Mouse (Mus musculus) small intestine, adult 2 months (tissue): ENCODE measurements around the gene Bbs1. TPM values are rescaled to one million over a fixed set of nuclear protein-coding genes. Genes with fewer than 3 reads are reported as not detected.

ENCODE experiments used
- H3K27ac ChIP-seq: fragments of 200-500 bp; 2 replicates; pipeline ENCODE4 v1.5.1; 2012; ENCODE audit warnings: low read depth, low read length, control low read depth, inconsistent platforms; ENCODE audit not compliant: insufficient read depth
- H3K27me3 ChIP-seq: fragments of 200-500 bp; 2 replicates; pipeline ENCODE4 v1.6.1; 2012; ENCODE audit warnings: mild to moderate bottlenecking, moderate library complexity, low read length, inconsistent platforms; ENCODE audit not compliant: control insufficient read depth, insufficient read depth
- H3K36me3 ChIP-seq: fragments of 200-500 bp; 2 replicates; pipeline ENCODE4 v1.6.1; 2012; ENCODE audit warnings: mild to moderate bottlenecking, low read length, control low read depth, inconsistent platforms; ENCODE audit not compliant: control insufficient read depth, insufficient read depth
- H3K4me1 ChIP-seq: fragments of 200-500 bp; 2 replicates; pipeline ENCODE4 v1.6.1; 2012; ENCODE audit warnings: low read length, inconsistent platforms, mixed read lengths; ENCODE audit not compliant: control insufficient read depth, insufficient read depth, insufficient read length
- H3K4me3 ChIP-seq: fragments of 200-500 bp; 2 replicates; pipeline ENCODE4 v1.5.1; 2012; ENCODE audit warnings: low read depth, mild to moderate bottlenecking, control low read depth, inconsistent platforms, low read length, moderate library complexity
- CTCF ChIP-seq: fragments of 200-500 bp; IDR thresholded peaks from 2 replicates; pipeline ENCODE4 v1.5.1; 2012; ENCODE audit warnings: low read depth, mild to moderate bottlenecking, control low read depth, inconsistent platforms, low read length, moderate library complexity, mixed read lengths; ENCODE audit not compliant: insufficient replicate concordance, insufficient read length; ENCODE audit errors: extremely low read depth
- POLR2A ChIP-seq: fragments of 200-500 bp; IDR thresholded peaks from 2 replicates; pipeline ENCODE4 v1.6.1; 2012; ENCODE audit warnings: low read depth, mild to moderate bottlenecking, control low read depth, inconsistent platforms, low read length, moderate library complexity
- WGBS: fragments of 180-500 bp; shearing (Covaris S2); methylation state at CpG from one replicate; pipeline ENCODE4 v1.1.7; 2018; 5-methylcytosine and 5-hydroxymethylcytosine counted together
- polyA plus RNA-seq: library from polyadenylated mRNA; depleted of rRNA; stranded (reverse); fragments of >200 nt; gene quantifications from 2 replicates; pipeline ENCODE4 v1.2.3, GENCODE M21; 2012; rRNA removed

The Bbs1 gene
- polyA plus RNA-seq, 1 experiment: 1.7 TPM

GRCm38 (mm10) chr19:4837049-4837448, 69.4 kb downstream of the Bbs1 start:
- H3K36me3 ChIP-seq: peaks cover 8% of the 10 kb centered on the region; the same call in 1 of the 2 replicates
- H3K27ac ChIP-seq: no peak overlapping the region
- H3K4me1 ChIP-seq: peaks cover 18% of the 10 kb centered on the region
- no peak overlapping the region for H3K4me3 ChIP-seq
- 86% methylated on average over 6 of the region's 6 CpGs for WGBS
- H3K27me3 ChIP-seq: peaks cover 8% of the 10 kb centered on the region; the same call in 1 of the 2 replicates
- no peak for TF ChIP-seq POLR2A
- no peak for TF ChIP-seq CTCF

Other genes with a start within 250 kb of the Bbs1 start
- 2.1 TPM in 1 of 2 replicates, not detected in the other for gene Gm960, start 208.0 kb downstream of the Bbs1 start, polyA plus RNA-seq
- gene Sptbn2, start 195.5 kb downstream of the Bbs1 start, polyA plus RNA-seq: 0.19 and 0.61 TPM in 2 replicates
- 2.3 and 4.4 TPM in 2 replicates for gene Rbm4b, start 150.1 kb downstream of the Bbs1 start, polyA plus RNA-seq
- gene Rbm4, start 112.7 kb downstream of the Bbs1 start, polyA plus RNA-seq: 27.1 and 33.5 TPM in 2 replicates
- gene Gm21992, start 95.0 kb downstream of the Bbs1 start, polyA plus RNA-seq: 10.0 and 19.1 TPM in 2 replicates
- 38.2 and 65.3 TPM in 2 replicates for gene Rbm14, start 95.0 kb downstream of the Bbs1 start, polyA plus RNA-seq
- gene Ccs, start 67.3 kb downstream of the Bbs1 start, polyA plus RNA-seq: 24.8 and 41.9 TPM in 2 replicates
- gene Ccdc87, start 67.3 kb downstream of the Bbs1 start, polyA plus RNA-seq: 0.09 and 0.11 TPM in 2 replicates
- 18.4 and 28.4 TPM in 2 replicates for gene Ctsf, start 51.5 kb downstream of the Bbs1 start, polyA plus RNA-seq
- gene Actn3, start 28.7 kb downstream of the Bbs1 start, polyA plus RNA-seq: 0.32 and 0.58 TPM in 2 replicates
- gene Zdhhc24, start 28.0 kb downstream of the Bbs1 start, polyA plus RNA-seq: 13.4 and 22.3 TPM in 2 replicates
- gene Dpp3, start 21.7 kb upstream of the Bbs1 start, polyA plus RNA-seq: 66.9 and 132 TPM in 2 replicates
- gene Peli3, start 36.5 kb upstream of the Bbs1 start, polyA plus RNA-seq: 1.4 and 1.6 TPM in 2 replicates
- gene Mrpl11, start 55.5 kb upstream of the Bbs1 start, polyA plus RNA-seq: 3.7 and 9.3 TPM in 2 replicates
- gene Npas4, start 83.7 kb upstream of the Bbs1 start, polyA plus RNA-seq: 0.96 and 1.1 TPM in 2 replicates
- 2.6 and 4.4 TPM in 2 replicates for gene Slc29a2, start 117.2 kb upstream of the Bbs1 start, polyA plus RNA-seq
- 11.4 and 18.1 TPM in 2 replicates for gene B4gat1, start 132.2 kb upstream of the Bbs1 start, polyA plus RNA-seq
- 0.99 and 1.2 TPM in 2 replicates for gene AC124502.3, start 132.3 kb upstream of the Bbs1 start, polyA plus RNA-seq
- 22.5 and 47.0 TPM in 2 replicates for gene Brms1, start 134.7 kb upstream of the Bbs1 start, polyA plus RNA-seq
- 5.1 and 8.2 TPM in 2 replicates for gene Rin1, start 143.9 kb upstream of the Bbs1 start, polyA plus RNA-seq
- gene Cd248, start 161.4 kb upstream of the Bbs1 start, polyA plus RNA-seq: 3.4 and 8.2 TPM in 2 replicates
- gene Tmem151a, start 178.9 kb upstream of the Bbs1 start, polyA plus RNA-seq: 3.5 and 8.1 TPM in 2 replicates
- 155 and 252 TPM in 2 replicates for gene Yif1a, start 181.9 kb upstream of the Bbs1 start, polyA plus RNA-seq
- gene Cnih2, start 191.9 kb upstream of the Bbs1 start, polyA plus RNA-seq: 1.3 and 1.5 TPM in 2 replicates
- 139 and 243 TPM in 2 replicates for gene Rab1b, start 200.4 kb upstream of the Bbs1 start, polyA plus RNA-seq
- 11.4 and 19.8 TPM in 2 replicates for gene Klc2, start 211.9 kb upstream of the Bbs1 start, polyA plus RNA-seq